Mouse (Mus musculus) small intestine, adult 2 months (tissue): ENCODE measurements at regions not wholly inside any gene's neighbourhood (a gene's known extent, or its start where the extent isn't known, plus 50 kb on each side); places are given as distances from the start of the nearest gene placed in this dataset.

ENCODE experiments used
- CTCF ChIP-seq: fragments of 200-500 bp; IDR thresholded peaks from 2 replicates; pipeline ENCODE4 v1.5.1; 2012; ENCODE audit warnings: low read depth, mild to moderate bottlenecking, control low read depth, inconsistent platforms, low read length, moderate library complexity, mixed read lengths; ENCODE audit not compliant: insufficient replicate concordance, insufficient read length; ENCODE audit errors: extremely low read depth
- POLR2A ChIP-seq: fragments of 200-500 bp; IDR thresholded peaks from 2 replicates; pipeline ENCODE4 v1.6.1; 2012; ENCODE audit warnings: low read depth, mild to moderate bottlenecking, control low read depth, inconsistent platforms, low read length, moderate library complexity

DNA sequence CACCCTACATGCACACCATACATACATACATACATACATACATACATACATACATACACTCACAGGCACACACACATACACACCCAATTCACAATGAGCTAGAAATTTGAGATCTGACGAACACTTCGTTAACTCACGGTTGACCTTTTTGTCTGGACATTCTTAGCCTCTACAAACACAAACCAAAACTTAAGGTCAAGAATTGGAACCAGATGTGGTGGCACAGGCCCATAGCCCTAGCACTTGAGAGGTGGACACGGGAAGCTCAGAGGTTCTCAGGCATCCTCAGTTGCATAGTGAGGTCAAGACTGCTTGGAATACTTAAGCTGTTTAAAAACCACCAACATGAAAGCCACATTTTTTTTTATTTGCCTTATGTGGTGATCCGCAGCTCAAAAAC lies 692.9 kb downstream of the Vrk1 start:
- TF ChIP-seq POLR2A = no peak
- TF ChIP-seq CTCF = no peak
